Mouse (Mus musculus) small intestine, adult 2 months (tissue): Measurements from ENCODE around the gene Etfbkmt. TPM values are rescaled to one million over a fixed set of nuclear protein-coding genes. Genes with fewer than 3 reads are reported as not detected.

Experiments
- H3K27ac ChIP-seq: fragments of 200-500 bp; 2 replicates; pipeline ENCODE4 v1.5.1; 2012; ENCODE audit warnings: low read depth, low read length, control low read depth, inconsistent platforms; ENCODE audit not compliant: insufficient read depth
- H3K27me3 ChIP-seq: fragments of 200-500 bp; 2 replicates; pipeline ENCODE4 v1.6.1; 2012; ENCODE audit warnings: mild to moderate bottlenecking, moderate library complexity, low read length, inconsistent platforms; ENCODE audit not compliant: control insufficient read depth, insufficient read depth
- H3K36me3 ChIP-seq: fragments of 200-500 bp; 2 replicates; pipeline ENCODE4 v1.6.1; 2012; ENCODE audit warnings: mild to moderate bottlenecking, low read length, control low read depth, inconsistent platforms; ENCODE audit not compliant: control insufficient read depth, insufficient read depth
- H3K4me1 ChIP-seq: fragments of 200-500 bp; 2 replicates; pipeline ENCODE4 v1.6.1; 2012; ENCODE audit warnings: low read length, inconsistent platforms, mixed read lengths; ENCODE audit not compliant: control insufficient read depth, insufficient read depth, insufficient read length
- H3K4me3 ChIP-seq: fragments of 200-500 bp; 2 replicates; pipeline ENCODE4 v1.5.1; 2012; ENCODE audit warnings: low read depth, mild to moderate bottlenecking, control low read depth, inconsistent platforms, low read length, moderate library complexity
- CTCF ChIP-seq: fragments of 200-500 bp; IDR thresholded peaks from 2 replicates; pipeline ENCODE4 v1.5.1; 2012; ENCODE audit warnings: low read depth, mild to moderate bottlenecking, control low read depth, inconsistent platforms, low read length, moderate library complexity, mixed read lengths; ENCODE audit not compliant: insufficient replicate concordance, insufficient read length; ENCODE audit errors: extremely low read depth
- POLR2A ChIP-seq: fragments of 200-500 bp; IDR thresholded peaks from 2 replicates; pipeline ENCODE4 v1.6.1; 2012; ENCODE audit warnings: low read depth, mild to moderate bottlenecking, control low read depth, inconsistent platforms, low read length, moderate library complexity
- WGBS: fragments of 180-500 bp; shearing (Covaris S2); methylation state at CpG from one replicate; pipeline ENCODE4 v1.1.7; 2018; 5-methylcytosine and 5-hydroxymethylcytosine counted together
- polyA plus RNA-seq: library from polyadenylated mRNA; depleted of rRNA; stranded (reverse); fragments of >200 nt; gene quantifications from 2 replicates; pipeline ENCODE4 v1.2.3, GENCODE M21; 2012; rRNA removed

Etfbkmt gene
- 0.80 and 3.4 TPM in 2 replicates for polyA plus RNA-seq

DNA sequence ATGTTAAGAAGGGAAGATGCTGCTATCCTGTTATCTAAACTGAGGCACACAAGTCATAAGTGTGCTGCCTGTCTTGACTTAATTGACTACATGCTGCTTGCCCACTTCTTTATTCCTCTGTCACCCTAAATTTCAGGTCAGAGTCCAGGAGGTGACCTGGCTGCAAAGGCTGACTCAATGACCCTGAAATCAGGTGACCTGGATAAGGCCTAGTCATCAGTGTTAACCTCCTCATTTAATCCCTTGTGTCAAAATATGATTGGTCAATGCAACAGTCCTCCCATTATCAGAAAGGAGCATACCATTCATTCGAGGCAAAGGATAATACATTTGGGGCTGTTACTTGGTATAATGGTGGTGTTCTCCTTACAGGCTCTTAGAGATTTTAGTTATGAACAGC is at the start of gene Etfbkmt:
Etfbkmt (plus strand) TSS at position 379 of the 400 bp plus-strand sequence.
- Histone ChIP-seq H3K4me3 (no peak within 1 kb of the TSS), H3K27ac (peak within 1 kb of the TSS; percentile 80), H3K36me3 (peaks cover 6% of the 10 kb centered on the region), H3K4me1 (peaks cover 7% of the 10 kb centered on the region; the same call in 1 of the 2 replicates), H3K27me3 (no peaks in the 10 kb centered on the region)
- no peak for TF ChIP-seq POLR2A
- no peak for TF ChIP-seq CTCF
- 68% methylated on average over 1 of the region's 1 CpGs for WGBS

DNA sequence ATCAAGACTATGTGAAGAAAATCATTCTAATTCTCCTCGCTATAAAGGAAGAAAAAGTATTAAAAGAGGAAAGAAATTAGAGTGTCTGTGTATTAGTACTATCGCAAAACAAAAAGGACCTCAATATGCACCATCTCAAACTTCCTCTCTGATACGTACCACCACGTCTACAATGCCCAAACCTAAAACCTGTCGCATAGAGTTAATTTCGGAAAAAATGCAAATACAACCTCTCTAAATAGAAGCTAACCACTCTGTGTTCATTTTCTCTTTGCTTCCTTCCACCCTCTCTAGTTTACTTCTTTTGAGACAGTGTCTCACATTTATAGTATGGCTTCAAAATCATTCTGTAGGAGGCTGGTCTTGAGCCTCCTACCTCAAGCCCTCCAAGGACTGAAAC is 47.2 kb upstream of the Etfbkmt start:
- Histone ChIP-seq H3K27me3 (no peaks in the 10 kb centered on the region), H3K27ac (no peak overlapping the region), H3K4me3 (no peak overlapping the region)

DNA sequence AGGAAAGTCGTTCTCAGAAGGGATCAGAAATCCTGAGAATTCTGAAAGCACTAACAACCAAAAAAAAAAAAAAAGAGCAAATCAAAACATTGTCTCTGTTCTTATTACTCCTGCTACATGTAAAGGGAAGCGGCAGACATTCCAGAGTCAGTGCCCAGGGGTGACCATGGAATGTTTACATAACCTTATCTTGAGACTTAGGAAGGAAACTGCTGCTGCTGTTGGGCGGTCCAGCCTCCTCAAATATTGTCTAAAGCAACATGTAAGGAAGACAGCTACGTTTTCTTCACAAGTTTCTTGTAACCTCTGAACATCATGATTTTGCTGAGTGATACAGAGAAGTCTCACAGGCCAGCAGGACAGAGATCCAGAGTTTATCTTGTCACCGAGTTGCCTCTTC is 46.2 kb upstream of the Etfbkmt start:
- H3K36me3 ChIP-seq: no peaks in the 10 kb centered on the region
- no peak overlapping the region for H3K4me3 ChIP-seq
- no peaks in the 10 kb centered on the region for H3K27me3 ChIP-seq
- H3K4me1 ChIP-seq: peaks cover 8% of the 10 kb centered on the region; the same call in 1 of the 2 replicates
- peak overlapping the region; percentile 50 for H3K27ac ChIP-seq
- 15% methylated on average over 5 of the region's 5 CpGs for WGBS
- TF ChIP-seq CTCF (no peak), POLR2A (no peak)

More for the DNA sequence above, 47.2 kb upstream of the Etfbkmt start:
- peaks cover 8% of the 10 kb centered on the region; the same call in 1 of the 2 replicates for H3K4me1 ChIP-seq
- TF ChIP-seq POLR2A: no peak
- no peak for TF ChIP-seq CTCF
- WGBS: 93% methylated on average over 6 of the region's 6 CpGs
- no peaks in the 10 kb centered on the region for H3K36me3 ChIP-seq

DNA sequence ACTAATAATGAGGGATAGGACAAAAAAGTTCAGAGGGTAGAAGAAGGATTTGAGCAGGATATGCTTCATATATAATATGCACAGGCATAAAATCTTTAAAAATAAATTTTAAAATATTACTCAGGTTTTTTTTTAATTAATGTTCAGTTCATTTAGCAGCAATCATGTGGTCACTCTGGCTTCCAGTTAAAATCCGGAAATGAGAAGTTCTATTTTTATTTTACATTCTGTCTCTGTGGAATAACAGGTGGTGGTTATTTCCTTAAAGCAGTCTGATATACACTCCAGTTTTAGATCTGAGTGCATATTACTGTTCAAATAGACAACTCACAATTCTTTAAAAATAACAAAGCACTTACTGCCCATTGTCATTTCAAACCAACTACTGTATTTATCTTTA is 45.1 kb upstream of the Etfbkmt start:
- Histone ChIP-seq H3K4me1 (peaks cover 8% of the 10 kb centered on the region; the same call in 1 of the 2 replicates), H3K4me3 (no peak overlapping the region), H3K27me3 (no peaks in the 10 kb centered on the region), H3K27ac (no peak overlapping the region), H3K36me3 (no peaks in the 10 kb centered on the region)
- 64% methylated on average over 1 of the region's 1 CpGs for WGBS
- no peak for TF ChIP-seq POLR2A
- no peak for TF ChIP-seq CTCF

DNA sequence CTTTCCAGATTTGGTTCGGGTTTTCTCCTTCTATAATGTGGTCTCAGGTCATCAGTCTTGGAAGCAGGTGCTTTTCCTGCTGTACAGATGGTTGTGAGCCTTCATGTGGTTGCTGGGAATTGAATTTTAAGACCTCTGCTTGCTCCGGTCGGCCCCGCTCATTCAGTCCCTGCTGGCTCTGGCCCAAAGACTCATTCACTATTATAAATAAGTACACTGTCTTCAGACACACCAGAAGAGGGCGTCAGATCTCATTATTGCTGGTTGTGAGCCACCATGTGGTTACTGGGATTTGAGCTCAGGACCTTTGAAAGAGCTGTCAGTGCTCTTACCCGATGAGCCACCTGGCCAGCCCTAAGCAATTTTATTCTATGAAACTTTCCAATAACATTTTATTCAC is 44.3 kb upstream of the Etfbkmt start:
- TF ChIP-seq POLR2A (no peak), CTCF (no peak)
- Histone ChIP-seq H3K4me3 (no peak overlapping the region), H3K4me1 (peaks cover 8% of the 10 kb centered on the region; the same call in 1 of the 2 replicates), H3K36me3 (no peaks in the 10 kb centered on the region), H3K27me3 (no peaks in the 10 kb centered on the region), H3K27ac (no peak overlapping the region)
- WGBS: 69% methylated on average over 6 of the region's 6 CpGs

DNA sequence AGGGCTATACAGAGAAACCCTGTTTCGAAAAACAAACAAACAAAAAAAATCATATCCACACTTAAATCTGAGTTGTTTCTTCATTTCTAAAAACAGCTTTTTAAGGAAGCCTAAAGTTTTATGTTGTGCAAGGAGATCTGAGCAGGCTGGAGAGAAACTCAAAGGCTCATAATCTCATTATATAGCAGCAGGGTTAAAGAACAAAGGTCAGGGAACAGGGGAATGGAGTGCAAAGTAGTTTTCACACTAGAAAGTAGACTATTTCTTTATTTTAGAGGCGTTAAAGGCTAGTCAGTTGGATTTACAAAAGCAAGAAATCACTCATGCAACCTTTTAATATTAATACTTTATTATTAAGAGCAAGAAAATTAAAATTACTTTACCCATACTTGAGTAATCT is 43.4 kb upstream of the Etfbkmt start:
- no peak for TF ChIP-seq CTCF
- no peak for TF ChIP-seq POLR2A
- H3K27ac ChIP-seq: peak overlapping the region; percentile 46; the same call in 1 of the 2 replicates
- WGBS: 59% methylated on average over 2 of the region's 2 CpGs
- H3K27me3 ChIP-seq: no peaks in the 10 kb centered on the region
- H3K36me3 ChIP-seq: no peaks in the 10 kb centered on the region
- no peak overlapping the region for H3K4me3 ChIP-seq
- peaks cover 8% of the 10 kb centered on the region; the same call in 1 of the 2 replicates for H3K4me1 ChIP-seq

DNA sequence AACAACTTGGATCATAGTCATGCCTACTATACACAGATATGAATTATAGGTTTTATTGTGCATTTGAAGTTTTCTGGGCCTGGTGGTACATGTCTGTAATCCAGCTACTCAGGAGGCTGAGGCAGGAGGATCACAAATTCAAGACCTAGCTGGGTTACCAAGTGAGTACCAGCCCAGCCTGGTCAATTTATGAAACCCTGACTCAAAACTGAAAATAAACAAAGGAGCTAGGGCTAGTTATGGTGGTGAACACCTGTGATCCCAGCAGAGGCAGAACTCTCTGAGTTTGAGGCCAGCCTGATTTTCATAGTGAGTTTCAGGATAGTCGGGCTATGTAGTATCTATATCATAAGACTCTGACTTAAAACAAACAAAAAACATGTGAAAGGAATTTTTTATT is 42.4 kb upstream of the Etfbkmt start:
- Histone ChIP-seq H3K27ac (peak overlapping the region; percentile 56; the same call in 1 of the 2 replicates), H3K4me1 (peaks cover 8% of the 10 kb centered on the region; the same call in 1 of the 2 replicates), H3K27me3 (no peaks in the 10 kb centered on the region), H3K36me3 (no peaks in the 10 kb centered on the region), H3K4me3 (no peak overlapping the region)
- 92% methylated on average over 1 of the region's 1 CpGs for WGBS
- TF ChIP-seq POLR2A (no peak), CTCF (no peak)
